Mouse (Mus musculus) lung, postnatal 14 days (tissue): ENCODE results near the gene Sinhcaf.
"Not testable (repeated sequence)": the region's sequence is repeated elsewhere in the genome, so short reads cannot be mapped to it uniquely, and the experiment has no call there.

Experiments used
- DNase-seq: peaks from one replicate; pipeline ENCODE4 v3.0.0; 2021

The Sinhcaf gene

GRCm38 (mm10) chr6:148946409-148946742 is at the start of gene Sinhcaf:
Gene Sinhcaf, minus strand, starts transcription at chr6:148946467.
- DNase-seq, result peak; percentile 98

GRCm38 (mm10) chr6:148994327-148994999 is 48.2 kb upstream of the Sinhcaf start:
- no peak for DNase-seq

- DNase-seq, result peak; percentile 23
These were observed 47.1 kb upstream of the Sinhcaf start for GRCm38 (mm10) chr6:148993117-148994077.

- no peak for DNase-seq
These were observed 46.3 kb upstream of the Sinhcaf start for GRCm38 (mm10) chr6:148992373-148993116.

GRCm38 (mm10) chr6:148991660-148992372 is 45.5 kb upstream of the Sinhcaf start:
- DNase-seq, result no peak

GRCm38 (mm10) chr6:148989792-148990491 is 43.7 kb upstream of the Sinhcaf start:
- DNase-seq, result not testable (repeated sequence)

GRCm38 (mm10) chr6:148986003-148986402 is 39.7 kb upstream of the Sinhcaf start:
- DNase-seq, result no peak

- no peak for DNase-seq
These were observed 34.2 kb upstream of the Sinhcaf start for GRCm38 (mm10) chr6:148980495-148980894.

GRCm38 (mm10) chr6:148975096-148975495 is 28.8 kb upstream of the Sinhcaf start:
- no peak for DNase-seq

GRCm38 (mm10) chr6:148972891-148973290 is 26.6 kb upstream of the Sinhcaf start:
- no peak for DNase-seq

- no peak for DNase-seq
These were observed 26.0 kb upstream of the Sinhcaf start for GRCm38 (mm10) chr6:148972059-148972848.

GRCm38 (mm10) chr6:148971385-148971940 is 25.2 kb upstream of the Sinhcaf start:
- no peak for DNase-seq

GRCm38 (mm10) chr6:148961285-148961684 is 15.0 kb upstream of the Sinhcaf start:
- DNase-seq, result no peak

- no peak for DNase-seq
These were observed 13.4 kb upstream of the Sinhcaf start for GRCm38 (mm10) chr6:148959540-148960238.

- no peak for DNase-seq
These were observed 12.4 kb upstream of the Sinhcaf start for GRCm38 (mm10) chr6:148958712-148959111.

- DNase-seq, result no peak
These were observed 10.8 kb upstream of the Sinhcaf start for GRCm38 (mm10) chr6:148957046-148957445.

GRCm38 (mm10) chr6:148955641-148956420 is 9.6 kb upstream of the Sinhcaf start:
- no peak for DNase-seq

GRCm38 (mm10) chr6:148946881-148947405 is 676 bp upstream of the Sinhcaf start:
- no peak for DNase-seq
